Mouse (Mus musculus): ENCODE results near the gene Kdm2b.

Kdm2b gene

DNA sequence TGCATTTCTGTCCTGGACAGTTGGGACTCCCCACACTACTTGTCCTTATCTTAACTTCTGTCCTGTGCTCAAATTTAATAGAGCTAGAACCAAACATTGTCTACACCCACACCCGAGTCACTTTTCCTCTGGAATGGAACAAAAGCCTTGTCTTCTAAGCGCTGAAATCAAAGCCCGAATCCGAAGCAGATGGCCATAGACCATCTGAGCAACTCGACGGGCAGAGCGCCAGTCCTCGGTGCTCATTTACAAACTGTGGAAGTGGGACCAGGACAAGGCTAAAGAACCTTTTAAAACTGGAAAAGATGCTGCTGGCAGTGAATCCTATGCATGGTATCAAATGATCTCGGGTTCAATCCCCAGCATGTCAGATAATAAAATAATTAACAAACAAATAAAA is 17.5 kb downstream of the Kdm2b start:
- no peak for DNase-seq

- DNase-seq = no peak
Measured at GRCm38 (mm10) chr5:122971438-122971837, 18.2 kb downstream of the Kdm2b start.

DNA sequence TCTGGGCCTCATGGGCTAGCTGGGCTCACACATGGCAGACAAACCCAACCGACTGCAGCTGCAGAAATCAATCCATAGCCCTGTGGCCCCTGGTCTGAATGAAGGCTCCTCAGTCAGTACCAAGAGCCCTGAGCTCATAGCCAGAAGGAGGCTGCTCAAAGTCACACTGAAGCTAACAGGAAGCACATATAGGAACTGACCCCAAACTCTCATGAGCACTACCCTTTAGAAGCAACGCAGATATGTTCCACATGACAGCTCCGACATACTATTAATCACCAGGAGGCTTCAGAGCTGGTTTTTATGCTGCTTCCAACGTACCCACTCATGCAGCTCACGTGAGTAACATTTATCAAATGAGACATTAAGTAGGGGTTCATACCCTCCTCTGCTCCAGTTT is 19.6 kb downstream of the Kdm2b start:
- no peak for DNase-seq

- peak; percentile 90 for DNase-seq
Measured at GRCm38 (mm10) chr5:122968322-122968721, 21.3 kb downstream of the Kdm2b start.

- DNase-seq = no peak
Measured at GRCm38 (mm10) chr5:122965427-122965826, 24.2 kb downstream of the Kdm2b start.

GRCm38 (mm10) chr5:122964853-122965252 is 24.8 kb downstream of the Kdm2b start:
- DNase-seq = no peak

DNA sequence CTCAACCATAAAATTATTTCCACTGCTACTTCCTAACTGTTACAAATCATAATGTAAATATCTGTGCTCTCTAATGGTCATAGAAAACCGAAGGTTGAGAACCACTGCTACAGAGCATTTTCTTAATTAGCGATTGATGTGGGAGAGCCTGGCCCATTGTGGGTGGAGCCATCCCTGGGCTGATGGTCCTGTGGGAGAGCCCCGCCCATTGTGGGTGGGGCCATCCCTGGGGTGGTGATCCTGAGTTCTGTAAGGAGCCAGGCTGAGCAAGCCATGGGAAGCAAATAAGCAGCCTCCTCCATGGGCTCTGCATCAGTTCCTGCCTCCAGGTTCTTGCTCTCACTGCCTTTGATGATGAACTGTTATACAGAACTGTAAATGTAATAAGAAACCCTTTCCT is 27.7 kb downstream of the Kdm2b start:
- DNase-seq = no peak

GRCm38 (mm10) chr5:122959391-122959790 is 30.2 kb downstream of the Kdm2b start:
- no peak for DNase-seq

DNA sequence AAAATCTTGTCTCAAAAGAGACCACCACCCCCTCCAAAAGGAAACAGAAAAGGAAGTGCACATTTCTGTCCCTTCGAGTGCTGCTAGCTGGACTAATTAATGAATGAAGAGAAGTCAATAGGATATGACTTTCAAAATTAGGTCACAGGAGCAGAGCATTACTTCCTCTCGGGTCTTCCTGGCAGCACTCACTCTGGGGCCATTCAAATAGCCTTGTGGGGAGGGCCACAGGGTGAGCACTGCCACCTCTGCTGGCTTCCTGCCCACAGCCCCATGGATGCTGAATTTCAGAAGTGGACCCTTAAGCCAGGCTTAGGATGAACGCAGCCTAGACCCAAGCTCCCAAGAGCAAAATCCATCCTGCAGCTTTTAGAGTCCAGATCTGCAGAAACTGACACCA is 33.6 kb downstream of the Kdm2b start:
- DNase-seq = no peak

GRCm38 (mm10) chr5:122951913-122952641 is 37.5 kb downstream of the Kdm2b start:
- DNase-seq = peak; percentile 63

DNA sequence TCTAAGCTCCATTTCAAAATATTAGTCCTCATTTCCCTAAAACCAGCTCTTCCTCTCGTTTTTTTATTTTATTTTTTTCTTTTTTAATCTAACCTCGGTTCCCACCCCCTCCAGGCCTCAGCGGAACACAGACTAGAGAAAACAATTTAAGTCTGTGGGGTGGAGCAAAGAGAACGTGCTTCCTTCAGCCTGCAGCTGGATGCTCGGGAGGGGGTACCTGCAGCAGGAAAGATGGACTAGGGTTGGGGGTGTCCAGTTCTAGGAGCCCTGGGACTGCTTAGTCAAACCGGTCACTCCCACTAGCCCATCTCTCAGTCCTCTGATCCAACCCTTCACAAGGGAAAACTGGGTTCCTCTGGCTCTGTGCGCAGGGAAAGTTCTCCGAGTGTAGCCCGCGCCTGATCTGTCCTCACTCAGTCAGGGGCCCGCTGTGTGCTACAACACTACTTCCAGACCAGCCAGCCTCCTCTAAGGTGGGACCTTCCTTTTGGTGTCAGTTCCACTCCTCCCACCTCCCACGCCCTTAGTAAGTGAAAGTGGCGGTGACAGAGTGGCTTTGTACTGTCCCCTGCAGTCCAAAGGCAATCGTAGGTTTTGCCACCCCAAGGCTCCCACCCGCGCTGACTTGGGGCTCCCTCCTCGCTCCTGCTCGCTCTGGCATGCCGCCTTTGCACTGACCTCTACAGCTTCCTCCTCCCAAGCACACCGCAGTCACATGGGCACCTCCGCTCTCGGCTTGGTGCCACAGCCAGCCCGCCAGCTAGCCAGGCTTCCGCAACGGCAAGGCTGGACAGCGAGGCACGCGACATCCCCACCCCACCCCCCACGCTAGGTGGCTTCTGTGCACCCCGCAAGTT is 38.3 kb downstream of the Kdm2b start:
- peak; percentile 54 for DNase-seq

DNA sequence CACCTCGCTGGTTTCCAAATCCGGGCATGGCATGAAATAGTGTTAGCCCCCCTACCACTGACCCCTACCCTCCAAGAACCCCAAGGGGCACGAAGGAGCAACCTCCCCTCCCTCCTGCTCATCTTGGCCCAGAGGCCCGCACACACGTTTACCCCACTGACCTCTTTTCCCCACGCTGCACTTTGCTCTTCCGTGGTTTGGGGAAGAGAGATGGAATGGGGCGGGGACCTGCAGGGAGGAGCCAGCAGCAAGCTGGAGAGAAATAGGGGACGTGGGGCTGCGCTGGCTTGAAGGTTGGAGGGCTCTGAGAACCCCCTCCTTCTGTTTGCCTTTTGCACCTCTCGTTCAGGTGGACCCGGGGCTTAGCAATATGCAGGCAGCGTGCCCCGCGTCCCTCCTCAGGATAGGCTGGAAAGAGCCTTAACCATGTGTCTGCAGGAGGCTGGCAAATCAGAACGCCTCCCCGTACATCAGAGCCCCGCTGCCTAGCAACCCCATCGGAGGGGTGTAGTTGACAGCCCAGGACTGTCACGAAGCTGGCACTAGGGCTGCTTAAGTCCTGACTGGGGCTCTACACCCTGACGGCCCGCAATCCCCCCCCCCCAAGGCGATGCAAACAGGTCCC is 39.2 kb downstream of the Kdm2b start:
- DNase-seq = peak; percentile 26

- peak; percentile 49 for DNase-seq
Measured at GRCm38 (mm10) chr5:122949101-122949500, 40.5 kb downstream of the Kdm2b start.

DNA sequence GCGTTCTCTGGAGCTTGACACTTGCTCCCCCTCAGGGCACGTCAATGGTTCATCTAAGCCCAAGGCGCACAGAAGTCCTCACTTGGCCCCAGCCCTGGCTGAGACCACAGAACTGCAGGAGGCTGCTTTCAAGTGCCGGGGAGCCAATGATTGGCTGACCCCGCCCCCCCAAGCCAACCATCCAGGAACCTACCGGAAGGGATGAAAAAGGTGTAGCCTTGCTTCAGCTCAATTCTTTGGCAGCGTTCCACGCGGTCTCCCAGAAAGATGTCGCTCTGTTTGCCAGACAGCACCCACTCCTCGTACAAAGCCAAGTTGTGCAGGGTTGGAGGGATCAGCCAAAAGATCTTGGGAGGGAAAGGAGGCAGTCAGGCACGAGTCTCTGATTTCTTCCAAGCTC is 42.1 kb downstream of the Kdm2b start:
- DNase-seq = no peak

DNA sequence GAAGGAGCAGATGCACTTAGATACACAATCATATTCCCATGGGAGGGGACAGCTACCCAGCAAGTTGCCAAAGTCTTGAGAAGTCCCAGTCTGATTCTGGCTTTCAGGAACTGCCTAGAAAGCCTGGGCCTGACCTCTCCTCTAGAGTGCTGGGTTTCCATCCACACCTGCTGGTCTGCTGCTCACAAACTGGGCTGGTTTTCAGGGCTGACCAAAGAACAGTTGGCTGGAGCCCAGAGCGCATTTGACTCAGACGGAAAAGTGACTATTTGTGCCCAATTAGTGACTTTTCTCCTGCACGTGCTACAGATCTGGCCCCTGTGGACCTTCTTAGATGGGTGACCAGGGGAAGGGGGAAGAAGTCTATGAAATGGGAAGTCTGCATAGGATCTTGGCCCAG is 50.9 kb downstream of the Kdm2b start:
- no peak for DNase-seq

GRCm38 (mm10) chr5:122937958-122938540 is 51.6 kb downstream of the Kdm2b start:
- no peak for DNase-seq

DNA sequence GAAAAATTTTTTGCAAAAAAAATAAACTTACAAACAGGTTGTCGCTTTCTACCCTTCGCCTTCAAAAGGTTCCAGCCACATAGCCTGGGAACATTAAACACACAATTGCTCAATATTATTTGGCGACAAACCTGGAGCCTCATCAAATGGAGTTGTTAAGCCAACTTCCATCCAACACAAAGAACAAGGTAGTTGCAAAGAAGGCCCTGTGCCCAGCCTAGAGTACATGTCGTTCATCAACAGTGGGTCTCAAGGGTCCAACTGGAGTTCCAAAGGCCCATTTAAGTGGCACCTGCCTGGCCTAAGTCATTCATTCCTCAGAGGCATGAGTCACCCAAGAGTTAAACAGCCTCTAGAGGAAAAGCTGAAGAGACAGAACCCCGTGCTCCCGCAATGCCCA is 52.6 kb downstream of the Kdm2b start:
- no peak for DNase-seq

GRCm38 (mm10) chr5:122935810-122936209 is 53.8 kb downstream of the Kdm2b start:
- DNase-seq = no peak

DNA sequence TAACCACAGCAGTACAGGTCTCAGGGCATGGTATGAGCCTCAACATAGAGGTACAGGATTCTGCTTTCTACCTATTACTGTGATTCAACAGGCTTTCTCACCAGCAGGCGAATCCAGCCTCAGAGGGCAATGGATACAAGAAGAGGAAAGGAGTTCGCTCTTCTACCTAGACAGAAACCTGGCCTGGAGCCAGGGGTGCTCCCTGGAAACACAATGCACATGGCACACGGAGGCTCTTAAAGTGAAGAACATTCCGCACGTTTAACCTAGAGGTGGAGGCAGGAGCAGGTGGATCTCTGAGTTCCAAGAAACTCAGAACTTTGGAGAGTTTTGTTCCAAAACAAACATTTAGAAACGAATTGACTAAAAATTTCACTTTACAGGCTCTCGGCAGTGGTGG is 58.6 kb downstream of the Kdm2b start:
- no peak for DNase-seq

GRCm38 (mm10) chr5:122928293-122928692 is 61.3 kb downstream of the Kdm2b start:
- DNase-seq = no peak

DNA sequence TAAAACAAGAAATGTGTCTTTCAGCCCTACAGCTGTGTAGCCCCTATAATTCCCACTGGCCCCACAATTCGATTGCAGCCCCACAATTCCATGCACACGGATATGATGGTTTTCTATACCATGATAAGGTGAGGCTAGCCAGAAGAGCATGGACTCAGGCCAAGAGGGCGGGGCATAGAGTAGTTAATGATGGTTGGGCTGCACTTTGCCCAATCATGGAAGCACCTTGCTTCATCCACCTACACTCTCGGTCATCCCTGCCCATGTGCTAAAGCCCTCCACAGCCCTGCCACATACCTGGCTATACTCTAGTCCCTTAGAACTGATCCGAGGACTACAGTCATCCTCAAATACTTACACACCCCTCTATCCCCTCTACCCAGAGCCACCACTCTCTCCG is 61.9 kb downstream of the Kdm2b start:
- no peak for DNase-seq

- DNase-seq = no peak
Measured at GRCm38 (mm10) chr5:122927092-122927491, 62.5 kb downstream of the Kdm2b start.

GRCm38 (mm10) chr5:122926341-122926740 is 63.3 kb downstream of the Kdm2b start:
- peak; percentile 67 for DNase-seq

All from thymus, postnatal 25 days (tissue).